Mouse (Mus musculus) NIH3T3 (cell line): ENCODE measurements around the gene Hist2h2be.
"Not testable (repeated sequence)": the region's sequence is repeated elsewhere in the genome, so short reads cannot be mapped to it uniquely, and the experiment has no call there.

ENCODE experiments used
- DNase-seq: peaks from one replicate; pipeline ENCODE4 v3.0.0-alpha.2; 2012; ENCODE audit warnings: low read depth

The Hist2h2be gene

GRCm38 (mm10) chr3:96238954-96239793 lies 18.3 kb downstream of the Hist2h2be start, which contains the start of gene Hist2h3c2:
Gene Hist2h3c2, minus strand, starts transcription at chr3:96239127.
- not testable (repeated sequence) for DNase-seq

- DNase-seq: peak; percentile 74
Observed at GRCm38 (mm10) chr3:96239949-96240798, 19.3 kb downstream of the Hist2h2be start, which contains the start of gene Hist2h2aa2. Gene Hist2h2aa2, minus strand, starts transcription at chr3:96240276.

- DNase-seq: no peak
Observed at GRCm38 (mm10) chr3:96240799-96241197, 19.9 kb downstream of the Hist2h2be start.

GRCm38 (mm10) chr3:96243921-96244572 lies 23.1 kb downstream of the Hist2h2be start:
- DNase-seq: peak; percentile 11

- peak; percentile 86 for DNase-seq
Observed at GRCm38 (mm10) chr3:96245003-96245886, 24.3 kb downstream of the Hist2h2be start, which contains the start of gene Hist2h2aa1. Gene Hist2h2aa1, plus strand, starts transcription at chr3:96245497.

- not testable (repeated sequence) for DNase-seq
Observed at GRCm38 (mm10) chr3:96246018-96246417, 25.1 kb downstream of the Hist2h2be start.

- not testable (repeated sequence) for DNase-seq
Observed at GRCm38 (mm10) chr3:96246427-96246856, 25.5 kb downstream of the Hist2h2be start, which contains the start of gene Hist2h3c1. Gene Hist2h3c1, plus strand, starts transcription at chr3:96246685.

- no peak for DNase-seq
Observed at GRCm38 (mm10) chr3:96247356-96248140, 26.6 kb downstream of the Hist2h2be start.

- no peak for DNase-seq
Observed at GRCm38 (mm10) chr3:96248141-96249033, 27.5 kb downstream of the Hist2h2be start.

GRCm38 (mm10) chr3:96249034-96249345 lies 28.1 kb downstream of the Hist2h2be start:
- DNase-seq: no peak

GRCm38 (mm10) chr3:96250890-96251289 lies 30.0 kb downstream of the Hist2h2be start:
- no peak for DNase-seq

- no peak for DNase-seq
Observed at GRCm38 (mm10) chr3:96251787-96252186, 30.9 kb downstream of the Hist2h2be start.

GRCm38 (mm10) chr3:96254683-96255355 lies 33.9 kb downstream of the Hist2h2be start:
- no peak for DNase-seq

- DNase-seq: no peak
Observed at GRCm38 (mm10) chr3:96255926-96256593, 35.1 kb downstream of the Hist2h2be start.

GRCm38 (mm10) chr3:96257190-96257589 lies 36.3 kb downstream of the Hist2h2be start:
- DNase-seq: no peak

GRCm38 (mm10) chr3:96260220-96260619 lies 39.3 kb downstream of the Hist2h2be start:
- peak; percentile 61 for DNase-seq

GRCm38 (mm10) chr3:96261623-96262022 lies 40.7 kb downstream of the Hist2h2be start:
- peak; percentile 42 for DNase-seq
